Mouse (Mus musculus) limb, embryonic 15.5 days (tissue): ENCODE data around the gene Trnt1. TPM values are rescaled to one million over a fixed set of nuclear protein-coding genes. Genes with fewer than 3 reads are reported as not detected.

Experiments
- ATAC-seq: fragments of 200-750 bp; cut with Nextera tagmentation; 2 replicates; pipeline ENCODE4 v1.8.0; 2017; ENCODE audit warnings: low read depth, moderate TSS enrichment; ENCODE audit not compliant: insufficient number of reproducible peaks, low FRiP score, low TSS enrichment
- H3K27ac ChIP-seq: fragments of 300-500 bp; sonication (generic); 2 replicates; pipeline ENCODE4 v1.5.1; 2015; ENCODE audit warnings: moderate library complexity, mild to moderate bottlenecking, inconsistent platforms
- H3K27me3 ChIP-seq: fragments of 300-500 bp; sonication (generic); 2 replicates; pipeline ENCODE4 v1.6.1; 2015; ENCODE audit warnings: inconsistent platforms
- H3K36me3 ChIP-seq: fragments of 300-500 bp; sonication (generic); 2 replicates; pipeline ENCODE4 v1.6.1; 2015; ENCODE audit warnings: inconsistent platforms
- H3K4me1 ChIP-seq: fragments of 300-500 bp; sonication (generic); 2 replicates; pipeline ENCODE4 v1.6.1; 2015; ENCODE audit warnings: inconsistent platforms
- H3K4me2 ChIP-seq: fragments of 300-500 bp; sonication (generic); 2 replicates; pipeline ENCODE4 v1.6.1; 2015; ENCODE audit warnings: mild to moderate bottlenecking, inconsistent platforms
- H3K4me3 ChIP-seq: fragments of 300-500 bp; sonication (generic); 2 replicates; pipeline ENCODE4 v1.5.1; 2015; ENCODE audit warnings: mild to moderate bottlenecking, inconsistent platforms
- H3K9ac ChIP-seq: fragments of 300-500 bp; sonication (generic); 2 replicates; pipeline ENCODE4 v1.6.1; 2015; ENCODE audit warnings: inconsistent platforms
- H3K9me3 ChIP-seq: fragments of 300-500 bp; sonication (generic); 2 replicates; pipeline ENCODE4 v1.6.1; 2016; ENCODE audit warnings: inconsistent platforms
- WGBS: fragments of 180-500 bp; shearing (Covaris S2); methylation state at CpG from one replicate; pipeline ENCODE4 v1.1.7; 2015; 5-methylcytosine and 5-hydroxymethylcytosine counted together
- polyA plus RNA-seq: library from polyadenylated mRNA; unstranded; fragments of >200 nt; fragmentation: Nextera tagmentation; extraction: Ambion mirVana; gene quantifications from 2 replicates; pipeline ENCODE4 v1.2.1, GENCODE M21; 2015

The Trnt1 gene
- polyA plus RNA-seq, 1 experiment from 2014 or later = 61.3 TPM

DNA sequence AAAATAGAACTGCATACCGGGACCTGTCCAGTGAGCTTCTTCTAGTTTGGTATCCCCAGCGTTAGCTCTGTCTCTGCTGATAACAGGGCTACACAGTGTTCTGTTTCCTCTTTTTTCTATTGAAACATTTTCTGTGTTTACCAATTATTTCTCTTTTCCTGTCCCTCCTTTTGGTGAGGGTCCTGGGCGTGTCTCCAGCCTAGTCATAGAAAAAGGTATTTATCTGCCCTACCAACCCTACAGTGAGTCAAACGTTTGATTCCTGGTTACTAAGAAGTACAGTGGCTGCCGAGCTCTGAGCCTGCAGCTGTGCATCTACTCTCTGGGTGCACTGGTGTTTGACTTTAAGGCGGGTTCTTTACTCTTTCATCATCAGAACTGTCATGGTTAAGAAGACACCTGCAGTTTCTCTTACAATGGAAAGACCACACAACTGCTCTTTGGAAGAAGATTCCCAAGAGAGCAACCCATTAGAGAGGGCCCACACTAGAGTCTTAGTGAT lies 20.0 kb upstream of the Trnt1 start, which contains the start of gene Il5ra:
Gene Il5ra (minus strand): TSS at position 151 of the 502 bp plus-strand sequence.
- Histone ChIP-seq H3K9ac (no peak within 1 kb of the TSS), H3K9me3 (no peaks in the 10 kb centered on the region), H3K4me1 (no peaks in the 10 kb centered on the region), H3K27ac (no peak within 1 kb of the TSS), H3K4me3 (no peak within 1 kb of the TSS), H3K4me2 (no peak within 1 kb of the TSS), H3K27me3 (no peaks in the 10 kb centered on the region), H3K36me3 (no peaks in the 10 kb centered on the region)
- ATAC-seq = no peak
- 70% methylated on average over 6 of the region's 6 CpGs for WGBS

- H3K4me1 ChIP-seq = no peaks in the 10 kb centered on the region
- H3K36me3 ChIP-seq = no peaks in the 10 kb centered on the region
- H3K9me3 ChIP-seq = no peaks in the 10 kb centered on the region
- H3K9ac ChIP-seq = no peak overlapping the region
- no peak overlapping the region for H3K4me3 ChIP-seq
- no peak overlapping the region for H3K4me2 ChIP-seq
- 86% methylated on average over 7 of the region's 7 CpGs for WGBS
- H3K27me3 ChIP-seq = no peaks in the 10 kb centered on the region
- no peak overlapping the region for H3K27ac ChIP-seq
- ATAC-seq = no peak
These were observed 18.6 kb upstream of the Trnt1 start for GRCm38 (mm10) chr6:106750291-106750690.

DNA sequence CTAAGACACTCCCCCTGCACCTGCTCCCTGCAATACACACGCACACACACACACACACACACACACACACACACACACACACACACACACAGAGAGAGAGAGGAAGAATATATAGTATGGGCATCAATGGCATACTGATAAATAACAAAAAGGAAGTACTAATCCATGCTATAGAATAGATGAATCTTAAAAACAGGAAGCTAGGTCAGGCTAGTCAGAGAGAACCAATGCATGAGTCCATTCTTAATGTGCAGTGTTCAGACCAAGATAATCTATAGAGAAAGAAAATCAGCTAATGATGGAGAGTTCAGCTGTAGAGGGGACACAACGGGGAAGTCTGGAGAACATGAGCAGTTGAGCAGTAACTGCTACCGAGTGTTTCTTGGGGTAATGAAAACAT lies 10.6 kb upstream of the Trnt1 start:
- H3K9ac ChIP-seq = no peak overlapping the region
- H3K36me3 ChIP-seq = no peaks in the 10 kb centered on the region
- H3K4me1 ChIP-seq = no peaks in the 10 kb centered on the region
- no peak for ATAC-seq
- no peak overlapping the region for H3K4me3 ChIP-seq
- H3K4me2 ChIP-seq = no peak overlapping the region
- 79% methylated on average over 3 of the region's 3 CpGs for WGBS
- no peak overlapping the region for H3K27ac ChIP-seq
- H3K27me3 ChIP-seq = 0 out of 2 replicates have a peak, but pooled peaks cover 12% of the 10 kb centered on the region
- H3K9me3 ChIP-seq = no peaks in the 10 kb centered on the region

GRCm38 (mm10) chr6:106760473-106761218 lies 8.3 kb upstream of the Trnt1 start:
- Histone ChIP-seq H3K4me3 (no peak overlapping the region), H3K27me3 (0 out of 2 replicates have a peak, but pooled peaks cover 12% of the 10 kb centered on the region), H3K27ac (no peak overlapping the region), H3K9ac (no peak overlapping the region), H3K9me3 (no peaks in the 10 kb centered on the region), H3K4me1 (no peaks in the 10 kb centered on the region), H3K4me2 (no peak overlapping the region), H3K36me3 (no peaks in the 10 kb centered on the region)
- no peak for ATAC-seq
- WGBS = 83% methylated on average over 3 of the region's 3 CpGs

DNA sequence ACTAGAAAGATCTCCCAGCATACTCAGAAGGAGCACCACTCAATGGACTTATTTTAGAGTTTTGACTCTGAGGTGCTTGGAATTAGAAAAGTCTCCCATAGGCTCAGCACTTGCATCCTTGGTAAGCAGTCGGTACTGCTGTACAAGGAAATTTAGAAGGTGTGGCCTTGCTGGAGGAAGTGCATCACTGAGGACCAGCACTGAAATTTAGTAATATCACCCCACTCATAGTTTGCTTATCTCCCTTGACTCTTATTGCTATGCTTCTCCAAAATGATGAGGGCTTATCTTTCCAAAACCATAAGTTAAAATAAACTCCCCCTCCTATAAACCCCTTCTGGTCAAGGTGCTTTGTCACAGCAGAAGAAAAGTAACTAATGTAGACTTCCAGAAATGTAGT lies 7.4 kb upstream of the Trnt1 start:
- H3K9ac ChIP-seq = no peak overlapping the region
- no peaks in the 10 kb centered on the region for H3K4me1 ChIP-seq
- ATAC-seq = no peak

DNA sequence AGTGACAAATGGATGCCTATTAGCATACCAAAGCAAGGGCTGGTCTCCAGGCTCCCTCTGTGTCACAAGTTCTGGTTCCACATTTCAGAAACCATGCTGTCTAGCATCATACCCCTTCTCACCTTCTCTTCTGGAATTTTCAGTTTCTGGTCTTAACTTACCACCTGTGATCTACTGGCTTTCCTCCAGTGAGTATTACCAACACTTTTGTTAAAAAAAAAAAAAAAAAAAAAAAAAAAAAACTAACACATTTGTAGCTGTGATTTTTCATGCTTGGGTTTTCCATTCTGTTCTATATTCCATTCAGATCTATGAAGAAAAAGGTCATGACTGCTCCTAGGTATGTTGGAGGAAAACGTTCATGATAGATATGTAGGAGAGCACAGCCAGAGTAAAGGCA lies 3.0 kb upstream of the Trnt1 start:
- Histone ChIP-seq H3K27ac (no peak overlapping the region), H3K4me1 (peaks cover 12% of the 10 kb centered on the region), H3K9me3 (no peaks in the 10 kb centered on the region), H3K4me2 (no peak overlapping the region), H3K36me3 (no peaks in the 10 kb centered on the region), H3K9ac (no peak overlapping the region), H3K4me3 (no peak overlapping the region), H3K27me3 (0 out of 2 replicates have a peak, but pooled peaks cover 7% of the 10 kb centered on the region)
- WGBS = 64% methylated on average over 1 of the region's 1 CpGs
- ATAC-seq = no peak

More for the DNA sequence above, 7.4 kb upstream of the Trnt1 start:
- WGBS = 62% methylated on average over 1 of the region's 1 CpGs
- Histone ChIP-seq H3K36me3 (no peaks in the 10 kb centered on the region), H3K9me3 (no peaks in the 10 kb centered on the region), H3K4me3 (no peak overlapping the region), H3K4me2 (no peak overlapping the region), H3K27ac (no peak overlapping the region), H3K27me3 (0 out of 2 replicates have a peak, but pooled peaks cover 12% of the 10 kb centered on the region)

GRCm38 (mm10) chr6:106766774-106767173 lies 2.1 kb upstream of the Trnt1 start:
- Histone ChIP-seq H3K27ac (no peak overlapping the region), H3K9ac (no peak overlapping the region), H3K27me3 (0 out of 2 replicates have a peak, but pooled peaks cover 1% of the 10 kb centered on the region), H3K4me2 (no peak overlapping the region), H3K36me3 (peaks cover 6% of the 10 kb centered on the region), H3K4me1 (peaks cover 12% of the 10 kb centered on the region), H3K4me3 (no peak overlapping the region), H3K9me3 (no peaks in the 10 kb centered on the region)
- WGBS = 72% methylated on average over 4 of the region's 4 CpGs
- no peak for ATAC-seq

DNA sequence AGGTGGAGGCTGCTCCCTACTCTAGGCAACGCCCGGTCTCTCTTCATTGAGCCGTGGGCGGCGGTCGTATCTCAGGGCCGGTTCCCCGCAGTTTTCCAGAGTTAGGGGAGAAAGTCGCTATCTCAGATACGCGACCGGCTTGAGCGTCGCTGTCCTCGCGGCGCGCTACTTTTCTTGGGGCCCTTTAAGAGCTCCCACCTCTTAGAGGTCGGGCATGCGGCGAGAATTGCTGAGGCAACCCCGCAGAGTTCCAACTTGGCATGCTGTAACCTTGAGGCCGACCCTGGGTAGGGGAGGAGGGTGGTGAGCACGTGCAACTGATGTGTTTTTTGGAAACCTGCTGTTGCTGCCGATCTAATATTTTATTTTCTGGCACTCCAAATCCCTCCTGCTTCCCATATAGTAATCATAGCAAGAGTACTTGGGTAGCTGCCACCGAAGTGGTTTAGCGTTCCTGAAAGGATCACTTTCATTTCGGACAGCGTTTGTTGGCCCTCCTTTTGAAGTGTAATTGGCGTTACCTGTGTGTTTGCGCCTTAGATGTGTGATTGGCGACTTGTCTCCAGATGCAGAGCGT lies 458 bp downstream of the Trnt1 start:
- ATAC-seq = peak; percentile 62
- Histone ChIP-seq H3K4me3 (peak overlapping the region; percentile 72), H3K4me1 (peaks cover 12% of the 10 kb centered on the region), H3K9ac (peak overlapping the region; percentile 61), H3K27ac (peak overlapping the region; percentile 54), H3K27me3 (no peaks in the 10 kb centered on the region), H3K36me3 (peaks cover 29% of the 10 kb centered on the region), H3K4me2 (peak overlapping the region; percentile 81), H3K9me3 (no peaks in the 10 kb centered on the region)
- under 1% methylated on average over 33 of the region's 33 CpGs for WGBS

DNA sequence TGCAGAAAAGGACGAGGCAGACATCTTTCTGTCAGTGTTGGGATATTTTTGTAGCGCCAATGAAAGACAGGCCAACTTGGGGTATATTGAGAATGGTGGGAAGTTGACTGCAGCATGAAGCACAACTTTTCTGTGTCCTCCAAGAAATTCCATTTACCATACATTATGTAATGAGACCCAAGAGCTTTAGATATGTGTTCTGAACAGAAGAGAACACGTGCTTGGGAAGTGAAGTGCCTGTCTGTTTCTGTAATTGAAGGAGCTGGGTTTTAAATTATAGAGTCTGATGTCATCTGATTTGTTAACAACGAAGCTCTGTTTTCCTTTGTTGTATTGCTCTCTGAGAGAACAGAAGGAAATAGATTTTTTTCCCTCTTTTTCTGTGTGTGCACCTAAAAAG lies 1.1 kb downstream of the Trnt1 start:
- H3K27me3 ChIP-seq = no peaks in the 10 kb centered on the region
- no peak for ATAC-seq
- peaks cover 12% of the 10 kb centered on the region for H3K4me1 ChIP-seq
- H3K27ac ChIP-seq = no peak overlapping the region
- H3K4me2 ChIP-seq = peak overlapping the region; percentile 81
- H3K9me3 ChIP-seq = no peaks in the 10 kb centered on the region
- H3K36me3 ChIP-seq = peaks cover 31% of the 10 kb centered on the region
- H3K9ac ChIP-seq = peak overlapping the region; percentile 61
- 36% methylated on average over 4 of the region's 4 CpGs for WGBS
- H3K4me3 ChIP-seq = peak overlapping the region; percentile 72

DNA sequence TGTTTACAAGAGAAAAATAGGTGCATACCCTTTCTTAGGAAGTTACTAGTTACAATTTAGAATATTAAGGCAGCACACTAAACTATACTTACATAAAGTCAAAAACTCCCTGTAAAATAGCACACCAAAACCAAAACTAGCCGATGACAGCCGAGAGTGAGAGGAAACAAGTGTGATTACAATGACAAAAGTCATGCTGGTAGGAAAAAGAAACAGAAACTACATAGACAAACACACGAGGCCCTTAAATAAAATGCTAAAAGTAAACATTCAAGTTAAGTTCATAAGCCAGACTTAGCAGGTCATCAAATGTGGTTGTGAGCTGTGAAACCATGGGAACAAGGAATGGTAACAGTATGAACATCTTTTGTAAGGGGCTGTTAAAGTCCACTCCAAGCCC lies 18.2 kb downstream of the Trnt1 start:
- Histone ChIP-seq H3K9ac (no peak overlapping the region), H3K27me3 (no peaks in the 10 kb centered on the region), H3K9me3 (no peaks in the 10 kb centered on the region), H3K4me1 (no peaks in the 10 kb centered on the region), H3K36me3 (peaks cover 37% of the 10 kb centered on the region), H3K4me3 (no peak overlapping the region), H3K27ac (no peak overlapping the region), H3K4me2 (no peak overlapping the region)
- 87% methylated on average over 3 of the region's 3 CpGs for whole genome bisulfite sequencing
- ATAC-seq = no peak

GRCm38 (mm10) chr6:106791429-106791828 lies 22.5 kb downstream of the Trnt1 start:
- Histone ChIP-seq H3K27ac (no peak overlapping the region), H3K4me2 (no peak overlapping the region), H3K4me3 (no peak overlapping the region), H3K36me3 (peaks cover 50% of the 10 kb centered on the region), H3K4me1 (no peaks in the 10 kb centered on the region), H3K9me3 (no peaks in the 10 kb centered on the region), H3K27me3 (no peaks in the 10 kb centered on the region), H3K9ac (no peak overlapping the region)
- no peak for ATAC-seq
- 91% methylated on average over 8 of the region's 8 CpGs for WGBS

DNA sequence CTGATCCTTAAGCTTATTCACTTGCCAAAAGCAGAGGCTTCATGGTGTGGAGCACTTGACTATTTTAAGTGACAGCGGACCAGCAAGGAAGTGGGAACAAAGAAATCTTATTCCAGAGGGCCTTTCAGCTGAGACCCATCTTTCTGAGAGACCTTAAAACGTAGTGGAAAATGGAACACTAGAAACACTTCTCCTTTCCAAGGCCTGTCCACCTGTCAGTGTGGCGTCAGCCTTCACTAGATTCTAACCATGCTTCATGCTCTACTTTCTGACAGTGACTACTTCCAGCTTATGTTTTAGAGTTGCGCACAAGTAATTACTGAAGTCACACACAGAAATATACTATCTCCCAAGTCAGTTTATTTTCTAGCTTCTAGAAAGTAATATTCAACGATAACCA lies 23.6 kb downstream of the Trnt1 start:
- no peaks in the 10 kb centered on the region for H3K4me1 ChIP-seq
- H3K27me3 ChIP-seq = no peaks in the 10 kb centered on the region
- no peak overlapping the region for H3K4me3 ChIP-seq
- peaks cover 42% of the 10 kb centered on the region for H3K36me3 ChIP-seq
- 91% methylated on average over 5 of the region's 5 CpGs for WGBS
- H3K27ac ChIP-seq = no peak overlapping the region
- H3K9me3 ChIP-seq = no peaks in the 10 kb centered on the region
- no peak overlapping the region for H3K4me2 ChIP-seq
- ATAC-seq = no peak
- H3K9ac ChIP-seq = no peak overlapping the region
